ENCODE assay signal across 12 mouse cellular contexts in the genomic region with DNA sequence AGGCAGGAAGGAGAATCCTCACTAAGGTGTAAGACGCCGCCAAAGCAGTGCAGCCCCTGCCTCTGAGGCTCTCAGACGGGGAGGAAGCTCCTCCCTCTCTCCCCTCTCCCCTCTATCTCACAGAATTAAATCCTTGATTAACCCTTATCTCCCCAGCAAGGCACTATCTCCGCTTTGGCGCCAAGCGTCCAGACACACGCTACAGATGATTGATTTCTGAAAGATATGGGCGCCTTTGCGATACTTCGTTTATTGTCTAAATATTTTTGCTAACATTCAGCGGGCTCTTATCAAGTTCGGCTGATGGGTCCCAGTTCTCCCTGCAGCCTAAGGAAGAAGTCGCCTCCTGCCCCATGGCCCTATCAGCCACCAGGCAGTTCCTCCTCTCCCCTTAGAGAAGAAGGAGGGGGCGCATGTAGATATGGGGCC. TPM values are rescaled to one million over a fixed set of nuclear protein-coding genes. Genes with fewer than 3 reads are reported as not detected.
DNase-seq lines count a peak whose midpoint lies in the region; ATAC-seq lines count a peak whose summit lies in the region.
"Had no signal": no experiment of that assay in that cellular context is flagged by ENCODE, and none has a peak within 500 bp of the region (broad histone marks: within the 10 kb centered on the region; RNA-seq: fewer than 3 reads in every experiment).

No protein-coding gene starts in this region.

- H3K4me1 ChIP-seq in kidney, embryonic 14.5 days (ENCODE audit: control insufficient read depth, insufficient read depth, low read length), result peaks cover 23% of the 10 kb centered on the region; the same call in 1 of the 2 replicates
- peaks cover 59% of the 10 kb centered on the region for H3K4me1 ChIP-seq in embryonic facial prominence, embryonic 10.5 days
- H3K4me1 ChIP-seq in hindbrain, embryonic 14.5 days (replicated peaks; ENCODE audit: control insufficient read depth, insufficient read depth, low read length), result peaks cover 19% of the 10 kb centered on the region
- H3K4me1 ChIP-seq in midbrain, embryonic 12.5 days, result peaks cover 46% of the 10 kb centered on the region

- no peaks in the 10 kb centered on the region for H3K27me3 ChIP-seq in kidney, embryonic 14.5 days (ENCODE audit: control insufficient read depth, insufficient read depth, low read length)
- H3K27me3 ChIP-seq in embryonic facial prominence, embryonic 10.5 days (replicated peaks; ENCODE audit: low read depth, poor library complexity, severe bottlenecking), result peaks cover 62% of the 10 kb centered on the region
- no peaks in the 10 kb centered on the region for H3K27me3 ChIP-seq in hindbrain, embryonic 14.5 days (ENCODE audit: control insufficient read depth, insufficient read depth, low read length)
- peaks cover 5% of the 10 kb centered on the region for H3K27me3 ChIP-seq in midbrain, embryonic 12.5 days

- H3K36me3 ChIP-seq in kidney, embryonic 14.5 days (ENCODE audit: control insufficient read depth, insufficient read depth, low read length), result 0 out of 2 replicates have a peak, but pooled peaks cover 6% of the 10 kb centered on the region
- H3K36me3 ChIP-seq in embryonic facial prominence, embryonic 10.5 days (replicated peaks), result no peaks in the 10 kb centered on the region
- no peaks in the 10 kb centered on the region for H3K36me3 ChIP-seq in hindbrain, embryonic 14.5 days (replicated peaks; ENCODE audit: control insufficient read depth, insufficient read depth)
- no peaks in the 10 kb centered on the region for H3K36me3 ChIP-seq in midbrain, embryonic 12.5 days
- H3K36me3 ChIP-seq: neural tube, embryonic 12.5 days had no signal

- no peaks in the 10 kb centered on the region for H3K9me3 ChIP-seq in kidney, embryonic 14.5 days (ENCODE audit: control insufficient read depth, low read length)
- no peaks in the 10 kb centered on the region for H3K9me3 ChIP-seq in embryonic facial prominence, embryonic 10.5 days
- H3K9me3 ChIP-seq in hindbrain, embryonic 14.5 days (ENCODE audit: control insufficient read depth, low read length), result no peaks in the 10 kb centered on the region
- H3K9me3 ChIP-seq in midbrain, embryonic 12.5 days, result no peaks in the 10 kb centered on the region
- H3K9me3 ChIP-seq: neural tube, embryonic 12.5 days had no signal

- no peak for DNase-seq in kidney, adult 11 months
- DNase-seq in embryonic facial prominence, embryonic 10.5 days (ENCODE audit: low spot score), result no peak
- no peak for DNase-seq in hindbrain, embryonic 14.5 days (ENCODE audit: low spot score)
- DNase-seq in gastrocnemius, adult 8-10 months (ENCODE audit: low spot score in 2 of 2), result no peak
- no peak for DNase-seq in adrenal gland, postnatal 36 days
- DNase-seq in thymus, postnatal 4 days, result no peak
- DNase-seq: cerebellum, adult 8-10 months; lung, adult 18-20 months had no signal

- 34% methylated on average over 14 of the region's 14 CpGs for WGBS in kidney, embryonic 14.5 days
- WGBS in embryonic facial prominence, embryonic 10.5 days, result 18% methylated on average over 14 of the region's 14 CpGs
- 24% methylated on average over 14 of the region's 14 CpGs for WGBS in hindbrain, embryonic 14.5 days
- 10% methylated on average over 14 of the region's 14 CpGs for WGBS in midbrain, embryonic 12.5 days

- H3K27ac ChIP-seq in kidney, embryonic 14.5 days (ENCODE audit: low read depth, low read length), result no peak overlapping the region; the same call in 1 of the 2 replicates
- H3K27ac ChIP-seq in embryonic facial prominence, embryonic 10.5 days (replicated peaks), result peak overlapping the region; percentile 36; the same call in 1 of the 2 replicates
- no peak overlapping the region for H3K27ac ChIP-seq in hindbrain, embryonic 14.5 days
- peak overlapping the region; percentile 27; the same call in 1 of the 2 replicates for H3K27ac ChIP-seq in midbrain, embryonic 12.5 days (replicated peaks)
- H3K27ac ChIP-seq: neural tube, embryonic 12.5 days had no signal

- no peak overlapping the region for H3K9ac ChIP-seq in kidney, embryonic 14.5 days (ENCODE audit: low read depth, low read length)
- no peak overlapping the region for H3K9ac ChIP-seq in hindbrain, embryonic 14.5 days
- peak overlapping the region; percentile 12; the same call in 1 of the 2 replicates for H3K9ac ChIP-seq in midbrain, embryonic 12.5 days (replicated peaks)
- H3K9ac ChIP-seq: neural tube, embryonic 12.5 days had no signal

- no peak for ATAC-seq in kidney, embryonic 14.5 days (ENCODE audit: low FRiP score, low TSS enrichment)
- ATAC-seq in hindbrain, embryonic 14.5 days (ENCODE audit: low FRiP score), result no peak
- ATAC-seq in midbrain, embryonic 12.5 days (ENCODE audit: low FRiP score, low read depth), result no peak

- no peak overlapping the region; the same call in 1 of the 2 replicates for H3K4me3 ChIP-seq in kidney, embryonic 14.5 days (ENCODE audit: low read length)
- peak overlapping the region; percentile 17; the same call in 1 of the 2 replicates for H3K4me3 ChIP-seq in embryonic facial prominence, embryonic 10.5 days
- no peak overlapping the region for H3K4me3 ChIP-seq in hindbrain, embryonic 14.5 days (replicated peaks; ENCODE audit: low read length)
- no peak overlapping the region; the same call in 1 of the 2 replicates for H3K4me3 ChIP-seq in midbrain, embryonic 12.5 days
- H3K4me3 ChIP-seq: neural tube, embryonic 12.5 days had no signal

- 0 out of 2 replicates have a peak overlapping the region, but pooled peaks have one; percentile 6 for H3K4me2 ChIP-seq in kidney, embryonic 14.5 days (replicated peaks; ENCODE audit: low read depth, low read length)
- peak overlapping the region; percentile 19; the same call in 1 of the 2 replicates for H3K4me2 ChIP-seq in hindbrain, embryonic 14.5 days (replicated peaks)
- peak overlapping the region; percentile 34 for H3K4me2 ChIP-seq in midbrain, embryonic 12.5 days (replicated peaks)
- H3K4me2 ChIP-seq: neural tube, embryonic 12.5 days had no signal

RNA-seq across cellular contexts. Expression of a gene that starts 34.4 kb away (rescaled TPM):
- not detected in 2 replicates for polyA plus RNA-seq in kidney, embryonic 14.5 days (2014; fragmentation: Nextera tagmentation; extraction: Ambion mirVana)
- polyA plus RNA-seq in embryonic facial prominence, embryonic 10.5 days (2016; fragmentation: Nextera tagmentation; extraction: Ambion mirVana), result not detected in 2 replicates
- polyA plus RNA-seq in hindbrain, embryonic 14.5 days (2014; fragmentation: Nextera tagmentation; extraction: Ambion mirVana), result 0.21 TPM in 1 of 2 replicates, not detected in the other
- not detected in 2 replicates for polyA plus RNA-seq in midbrain, embryonic 12.5 days (2016; fragmentation: Nextera tagmentation; extraction: Ambion mirVana)
- not detected for total RNA-seq in gastrocnemius, adult 8-10 months (2022)
- not detected for total RNA-seq in adrenal gland, postnatal 36 days (2021)
- total RNA-seq: heart, postnatal 25 days had no signal
- polyA plus RNA-seq: neural tube, embryonic 12.5 days had no signal

RNA-seq across cellular contexts. Expression of a gene that starts 44.2 kb away (rescaled TPM):
- 2.7 and 2.8 TPM in 2 replicates for polyA plus RNA-seq in kidney, embryonic 14.5 days (2014; fragmentation: Nextera tagmentation; extraction: Ambion mirVana)
- polyA plus RNA-seq in embryonic facial prominence, embryonic 10.5 days (2016; fragmentation: Nextera tagmentation; extraction: Ambion mirVana), result 1.5 and 2.0 TPM in 2 replicates
- 1.8 and 2.0 TPM in 2 replicates for polyA plus RNA-seq in hindbrain, embryonic 14.5 days (2014; fragmentation: Nextera tagmentation; extraction: Ambion mirVana)
- 3.0 TPM in 2 replicates for polyA plus RNA-seq in midbrain, embryonic 12.5 days (2016; fragmentation: Nextera tagmentation; extraction: Ambion mirVana)
- 1 to 10 TPM; 4.7 to 9.2 (median 6.3) TPM for total RNA-seq in gastrocnemius, adult 8-10 months (2022)
- total RNA-seq in adrenal gland, postnatal 36 days (2021), result 10 to 100 TPM; 14.0 to 15.5 TPM

RNA-seq across cellular contexts. Expression of a gene that starts 50.3 kb away (rescaled TPM):
- polyA plus RNA-seq in kidney, embryonic 14.5 days (2014; fragmentation: Nextera tagmentation; extraction: Ambion mirVana), result 35.7 and 43.8 TPM in 2 replicates
- 81.8 and 82.5 TPM in 2 replicates for polyA plus RNA-seq in embryonic facial prominence, embryonic 10.5 days (2016; fragmentation: Nextera tagmentation; extraction: Ambion mirVana)
- polyA plus RNA-seq in hindbrain, embryonic 14.5 days (2014; fragmentation: Nextera tagmentation; extraction: Ambion mirVana), result 22.9 and 23.4 TPM in 2 replicates
- polyA plus RNA-seq in midbrain, embryonic 12.5 days (2016; fragmentation: Nextera tagmentation; extraction: Ambion mirVana), result 68.3 and 74.0 TPM in 2 replicates
- 10 to 100 TPM; 22.9 to 30.7 (median 25.8) TPM for total RNA-seq in gastrocnemius, adult 8-10 months (2022)
- total RNA-seq in adrenal gland, postnatal 36 days (2021), result 10 to 100 TPM; 40.1 to 42.7 TPM

Comparison
In these comparisons a context has a peak if more than half of its experiments do, and no peak if none do; other contexts are left out.
1. H3K27ac ChIP-seq: peak in embryonic facial prominence, embryonic 10.5 days (single experiment) and midbrain, embryonic 12.5 days (single experiment); none in kidney, embryonic 14.5 days (single experiment) and hindbrain, embryonic 14.5 days (single experiment).
2. Peak in every context shown above with its lines, with median percentiles within 50 percentile points of each other: H3K4me2 ChIP-seq.